Mouse (Mus musculus) megakaryocyte, embryonic 14.5 days (primary cell): ENCODE results near the gene Camk2d.

Source experiments
- FLI1 ChIP-seq: IDR thresholded peaks from 2 replicates; pipeline ENCODE4 v1.6.1; 2012; ENCODE audit warnings: low read length, inconsistent platforms, mixed read lengths
- GATA1 ChIP-seq: IDR thresholded peaks from 3 replicates; pipeline ENCODE4 v1.6.1; 2012; ENCODE audit warnings: mixed read lengths, low read length, inconsistent platforms, borderline replicate concordance

GRCm38 (mm10) chr3:126705490-126705889, 109.4 kb downstream of the Camk2d start:
- TF ChIP-seq GATA1 = no peak
- TF ChIP-seq FLI1 = no peak
